Mouse (Mus musculus): ENCODE data around the gene Mad1l1.

GRCm38 (mm10) chr5:140065281-140065945 lies 255.9 kb downstream of the Mad1l1 start:
- TF ChIP-seq CTCF (IDR thresholded peaks at IDR 0.05; ENCODE audit: low read depth, low read length) (no peak), POLR2A (IDR thresholded peaks at IDR 0.05; ENCODE audit: extremely low read depth, insufficient read depth, low read length) (no peak)

Data from liver, adult 2 months (tissue).